In genomic region chr7:45235656-45236180, GRCm38 (mm10) we compare ENCODE assay signal across 8 mouse cellular contexts. TPM values are rescaled to one million over a fixed set of nuclear protein-coding genes. Genes with fewer than 3 reads are reported as not detected.
DNase-seq lines count a peak whose midpoint lies in the region; ATAC-seq and TF ChIP-seq lines count a peak whose summit lies in the region.

No protein-coding gene starts in this region.

- DNase-seq in kidney, postnatal 0 days (ENCODE audit: low spot score) = peak; percentile 14
- DNase-seq in kidney, adult 9 months = no peak
- no peak for DNase-seq in embryonic facial prominence, embryonic 14.5 days (ENCODE audit: low spot score)
- no peak for DNase-seq in T-cell, adult 2 months (ENCODE audit: low spot score)
- no peak for DNase-seq in gastrocnemius, postnatal 14 days
- DNase-seq in thymus, postnatal 4 days = no peak

- no peaks in the 10 kb centered on the region for H3K9me3 ChIP-seq in kidney, postnatal 0 days (replicated peaks; ENCODE audit: low read length)
- H3K9me3 ChIP-seq in embryonic facial prominence, embryonic 14.5 days (ENCODE audit: control insufficient read depth, low read length) = no peaks in the 10 kb centered on the region
- no peaks in the 10 kb centered on the region for H3K9me3 ChIP-seq in hindbrain, embryonic 13.5 days
- H3K9me3 ChIP-seq in midbrain, embryonic 12.5 days = no peaks in the 10 kb centered on the region

- peak overlapping the region; percentile 20; the same call in 1 of the 2 replicates for H3K4me3 ChIP-seq in kidney, postnatal 0 days (replicated peaks; ENCODE audit: low read depth, low read length)
- peak overlapping the region; percentile 29 for H3K4me3 ChIP-seq in embryonic facial prominence, embryonic 14.5 days (ENCODE audit: low read depth, low read length)
- peak overlapping the region; percentile 9; the same call in 1 of the 2 replicates for H3K4me3 ChIP-seq in hindbrain, embryonic 13.5 days
- H3K4me3 ChIP-seq in midbrain, embryonic 12.5 days = peak overlapping the region; percentile 8; the same call in 1 of the 2 replicates

- TF ChIP-seq CTCF in kidney, postnatal 0 days (IDR thresholded peaks at IDR 0.05; ENCODE audit: low read depth) = no peak

- 37% methylated on average over 17 of the region's 17 CpGs for WGBS in kidney, postnatal 0 days
- 26% methylated on average over 17 of the region's 17 CpGs for WGBS in embryonic facial prominence, embryonic 14.5 days
- WGBS in hindbrain, embryonic 13.5 days = 30% methylated on average over 17 of the region's 17 CpGs
- WGBS in midbrain, embryonic 12.5 days = 30% methylated on average over 17 of the region's 17 CpGs

- H3K4me2 ChIP-seq in kidney, postnatal 0 days (ENCODE audit: low read length) = peak overlapping the region; percentile 57
- peak overlapping the region; percentile 53 for H3K4me2 ChIP-seq in embryonic facial prominence, embryonic 14.5 days (ENCODE audit: low read depth, low read length)
- H3K4me2 ChIP-seq in hindbrain, embryonic 13.5 days = peak overlapping the region; percentile 34
- H3K4me2 ChIP-seq in midbrain, embryonic 12.5 days (replicated peaks) = peak overlapping the region; percentile 36

- no peak overlapping the region for H3K27ac ChIP-seq in kidney, postnatal 0 days
- H3K27ac ChIP-seq in embryonic facial prominence, embryonic 14.5 days (replicated peaks; ENCODE audit: low read depth, low read length) = peak overlapping the region; percentile 67; the same call in 1 of the 2 replicates
- 0 out of 2 replicates have a peak overlapping the region, but pooled peaks have one; percentile 30 for H3K27ac ChIP-seq in hindbrain, embryonic 13.5 days
- H3K27ac ChIP-seq in midbrain, embryonic 12.5 days (replicated peaks) = peak overlapping the region; percentile 71

- 0 out of 2 replicates have a peak, but pooled peaks have one; percentile 1 for ATAC-seq in kidney, postnatal 0 days (replicated peaks; ENCODE audit: low FRiP score, low read depth)
- ATAC-seq in embryonic facial prominence, embryonic 14.5 days (ENCODE audit: low read depth) = peak; percentile 5; the same call in 1 of the 2 replicates
- no peak for ATAC-seq in hindbrain, embryonic 13.5 days (ENCODE audit: low FRiP score)
- no peak for ATAC-seq in midbrain, embryonic 12.5 days (ENCODE audit: low FRiP score, low read depth)

- intact Hi-C loops in gastrocnemius, postnatal 14 days (cut with DNase I; ENCODE audit: low total_unique reads) = no loop called here

- no peaks in the 10 kb centered on the region for H3K27me3 ChIP-seq in kidney, postnatal 0 days (ENCODE audit: insufficient read depth, low read length)
- peaks cover 3% of the 10 kb centered on the region; the same call in 1 of the 2 replicates for H3K27me3 ChIP-seq in embryonic facial prominence, embryonic 14.5 days (replicated peaks; ENCODE audit: control insufficient read depth, insufficient read depth, low read length)
- H3K27me3 ChIP-seq in hindbrain, embryonic 13.5 days = peaks cover 57% of the 10 kb centered on the region
- H3K27me3 ChIP-seq in midbrain, embryonic 12.5 days = peaks cover 53% of the 10 kb centered on the region

- 0 out of 2 replicates have a peak overlapping the region, but pooled peaks have one; percentile 25 for H3K9ac ChIP-seq in kidney, postnatal 0 days (ENCODE audit: low read depth, low read length)
- peak overlapping the region; percentile 55 for H3K9ac ChIP-seq in embryonic facial prominence, embryonic 14.5 days (ENCODE audit: low read depth, low read length)
- H3K9ac ChIP-seq in hindbrain, embryonic 13.5 days = peak overlapping the region; percentile 39; the same call in 1 of the 2 replicates
- H3K9ac ChIP-seq in midbrain, embryonic 12.5 days (replicated peaks) = peak overlapping the region; percentile 41; the same call in 1 of the 2 replicates

- H3K36me3 ChIP-seq in kidney, postnatal 0 days (ENCODE audit: insufficient read depth, low read length) = peaks cover 17% of the 10 kb centered on the region
- peaks cover 31% of the 10 kb centered on the region for H3K36me3 ChIP-seq in embryonic facial prominence, embryonic 14.5 days (ENCODE audit: control insufficient read depth, insufficient read depth, low read length)
- H3K36me3 ChIP-seq in hindbrain, embryonic 13.5 days = peaks cover 20% of the 10 kb centered on the region; the same call in 1 of the 2 replicates
- peaks cover 23% of the 10 kb centered on the region for H3K36me3 ChIP-seq in midbrain, embryonic 12.5 days

- H3K4me1 ChIP-seq in kidney, postnatal 0 days (replicated peaks; ENCODE audit: insufficient read depth, low read length) = peaks cover 15% of the 10 kb centered on the region
- peaks cover 18% of the 10 kb centered on the region for H3K4me1 ChIP-seq in embryonic facial prominence, embryonic 14.5 days (ENCODE audit: control insufficient read depth, insufficient read depth, low read length)
- peaks cover 35% of the 10 kb centered on the region for H3K4me1 ChIP-seq in hindbrain, embryonic 13.5 days (replicated peaks)
- peaks cover 39% of the 10 kb centered on the region for H3K4me1 ChIP-seq in midbrain, embryonic 12.5 days

RNA-seq across cellular contexts. Expression of gene Cd37, which starts 3.2 kb away (rescaled TPM):
- 2.1 and 2.6 TPM in 2 replicates for polyA plus RNA-seq in kidney, postnatal 0 days (2015; fragmentation: Nextera tagmentation; extraction: Ambion mirVana)
- polyA plus RNA-seq in embryonic facial prominence, embryonic 14.5 days (2014; fragmentation: Nextera tagmentation; extraction: Ambion mirVana) = 2.4 and 4.8 TPM in 2 replicates
- 0.96 and 1.7 TPM in 2 replicates for polyA plus RNA-seq in hindbrain, embryonic 13.5 days (2015; fragmentation: Nextera tagmentation; extraction: Ambion mirVana)
- polyA plus RNA-seq in midbrain, embryonic 12.5 days (2016; fragmentation: Nextera tagmentation; extraction: Ambion mirVana) = 1.3 and 1.7 TPM in 2 replicates
- total RNA-seq in gastrocnemius, postnatal 14 days (2021) = 1 to 10 TPM; 1.4 to 1.5 TPM

RNA-seq across cellular contexts. Expression of gene Slc6a16, which starts 5.2 kb away (rescaled TPM):
- 0.18 and 0.45 TPM in 2 replicates for polyA plus RNA-seq in kidney, postnatal 0 days (2015; fragmentation: Nextera tagmentation; extraction: Ambion mirVana)
- 0.11 and 0.38 TPM in 2 replicates for polyA plus RNA-seq in embryonic facial prominence, embryonic 14.5 days (2014; fragmentation: Nextera tagmentation; extraction: Ambion mirVana)
- polyA plus RNA-seq in hindbrain, embryonic 13.5 days (2015; fragmentation: Nextera tagmentation; extraction: Ambion mirVana) = 0.18 and 0.38 TPM in 2 replicates
- 0.14 TPM in 1 of 2 replicates, not detected in the other for polyA plus RNA-seq in midbrain, embryonic 12.5 days (2016; fragmentation: Nextera tagmentation; extraction: Ambion mirVana)
- total RNA-seq in gastrocnemius, postnatal 14 days (2021) = not detected

RNA-seq across cellular contexts. Expression of gene Tead2, which starts 20.2 kb away (rescaled TPM):
- 94.3 and 112 TPM in 2 replicates for polyA plus RNA-seq in kidney, postnatal 0 days (2015; fragmentation: Nextera tagmentation; extraction: Ambion mirVana)
- 112 and 142 TPM in 2 replicates for polyA plus RNA-seq in embryonic facial prominence, embryonic 14.5 days (2014; fragmentation: Nextera tagmentation; extraction: Ambion mirVana)
- polyA plus RNA-seq in hindbrain, embryonic 13.5 days (2015; fragmentation: Nextera tagmentation; extraction: Ambion mirVana) = 78.6 and 79.2 TPM in 2 replicates
- 237 and 248 TPM in 2 replicates for polyA plus RNA-seq in midbrain, embryonic 12.5 days (2016; fragmentation: Nextera tagmentation; extraction: Ambion mirVana)
- total RNA-seq in gastrocnemius, postnatal 14 days (2021) = 10 to 100 TPM in 1 of 2 experiments, 1 to 10 TPM in 1; 7.1 to 10.9 TPM

RNA-seq across cellular contexts. Expression of gene Dkkl1, which starts 23.8 kb away (rescaled TPM):
- polyA plus RNA-seq in kidney, postnatal 0 days (2015; fragmentation: Nextera tagmentation; extraction: Ambion mirVana) = 0.47 and 1.3 TPM in 2 replicates
- polyA plus RNA-seq in embryonic facial prominence, embryonic 14.5 days (2014; fragmentation: Nextera tagmentation; extraction: Ambion mirVana) = 6.3 and 8.5 TPM in 2 replicates
- polyA plus RNA-seq in hindbrain, embryonic 13.5 days (2015; fragmentation: Nextera tagmentation; extraction: Ambion mirVana) = 5.6 and 5.7 TPM in 2 replicates
- 1.0 and 1.4 TPM in 2 replicates for polyA plus RNA-seq in midbrain, embryonic 12.5 days (2016; fragmentation: Nextera tagmentation; extraction: Ambion mirVana)
- not detected for total RNA-seq in gastrocnemius, postnatal 14 days (2021)

RNA-seq across cellular contexts. Expression of gene Ccdc155, which starts 31.0 kb away (rescaled TPM):
- polyA plus RNA-seq in kidney, postnatal 0 days (2015; fragmentation: Nextera tagmentation; extraction: Ambion mirVana) = 0.36 and 0.43 TPM in 2 replicates
- 1.5 TPM in 2 replicates for polyA plus RNA-seq in embryonic facial prominence, embryonic 14.5 days (2014; fragmentation: Nextera tagmentation; extraction: Ambion mirVana)
- 0.49 and 0.54 TPM in 2 replicates for polyA plus RNA-seq in hindbrain, embryonic 13.5 days (2015; fragmentation: Nextera tagmentation; extraction: Ambion mirVana)
- polyA plus RNA-seq in midbrain, embryonic 12.5 days (2016; fragmentation: Nextera tagmentation; extraction: Ambion mirVana) = 0.63 and 0.75 TPM in 2 replicates
- 1 to 10 TPM; 2.1 to 2.6 TPM for total RNA-seq in gastrocnemius, postnatal 14 days (2021)

Comparison
In these comparisons a context has a peak if more than half of its experiments do, and no peak if none do; other contexts are left out.
1. ATAC-seq: peak in kidney, postnatal 0 days (single experiment) and embryonic facial prominence, embryonic 14.5 days (single experiment); none in hindbrain, embryonic 13.5 days (single experiment) and midbrain, embryonic 12.5 days (single experiment).
2. Peak in every context shown above with its lines, with median percentiles within 50 percentile points of each other: H3K4me2 ChIP-seq, H3K4me3 ChIP-seq and H3K9ac ChIP-seq.